Mouse (Mus musculus) embryonic fibroblast, embryonic 13.5 days (primary cell): ENCODE data around the gene Ctdsp1. TPM values are rescaled to one million over a fixed set of nuclear protein-coding genes. Genes with fewer than 3 reads are reported as not detected.

Experiments
- H3K27ac ChIP-seq: 2 replicates; pipeline ENCODE4 v1.5.1; 2012; ENCODE audit warnings: low read length, control low read depth, inconsistent platforms; ENCODE audit not compliant: insufficient read depth
- H3K4me1 ChIP-seq: 2 replicates; pipeline ENCODE4 v1.6.1; 2011; ENCODE audit warnings: low read length; ENCODE audit not compliant: control insufficient read depth, insufficient read depth
- H3K4me3 ChIP-seq: 2 replicates; pipeline ENCODE4 v1.5.1; 2011; ENCODE audit warnings: mild to moderate bottlenecking, control low read depth, low read length; ENCODE audit not compliant: insufficient read depth
- CTCF ChIP-seq: IDR thresholded peaks from 2 replicates; pipeline ENCODE4 v1.5.1; 2011; ENCODE audit warnings: mild to moderate bottlenecking, control low read depth, low read length, moderate library complexity, borderline replicate concordance; ENCODE audit not compliant: insufficient read depth
- POLR2A ChIP-seq: IDR thresholded peaks from 2 replicates; pipeline ENCODE4 v1.6.1; 2011; ENCODE audit warnings: low read depth, mild to moderate bottlenecking, control low read depth, low read length, moderate library complexity
- polyA plus RNA-seq: library from polyadenylated mRNA; stranded (reverse); fragments of >200 nt; gene quantifications from 2 replicates; pipeline ENCODE4 v1.2.4, GENCODE M21; 2011; ENCODE audit warnings: low read depth; ENCODE audit not compliant: missing spikeins, insufficient read length

Gene Ctdsp1
- polyA plus RNA-seq, 1 experiment: 78.6 TPM

- TF ChIP-seq POLR2A (no peak), CTCF (no peak)
- H3K4me1 ChIP-seq: no peaks in the 10 kb centered on the region
- H3K27ac ChIP-seq: no peak overlapping the region
- no peak overlapping the region for H3K4me3 ChIP-seq
Measured at GRCm38 (mm10) chr1:74418747-74419439, 27.6 kb downstream of the Ctdsp1 start.

GRCm38 (mm10) chr1:74419440-74419794, 28.1 kb downstream of the Ctdsp1 start:
- TF ChIP-seq POLR2A (no peak), CTCF (no peak)
- H3K4me3 ChIP-seq: no peak overlapping the region
- H3K27ac ChIP-seq: no peak overlapping the region
- H3K4me1 ChIP-seq: no peaks in the 10 kb centered on the region

GRCm38 (mm10) chr1:74423147-74423546, 31.8 kb downstream of the Ctdsp1 start:
- TF ChIP-seq CTCF (no peak), POLR2A (no peak)
- Histone ChIP-seq H3K4me1 (no peaks in the 10 kb centered on the region), H3K4me3 (no peak overlapping the region), H3K27ac (no peak overlapping the region)

GRCm38 (mm10) chr1:74425845-74426244, 34.5 kb downstream of the Ctdsp1 start:
- H3K4me1 ChIP-seq: no peaks in the 10 kb centered on the region
- TF ChIP-seq POLR2A: no peak
- no peak for TF ChIP-seq CTCF
- no peak overlapping the region for H3K27ac ChIP-seq
- no peak overlapping the region for H3K4me3 ChIP-seq

GRCm38 (mm10) chr1:74433220-74433619, 41.9 kb downstream of the Ctdsp1 start:
- TF ChIP-seq POLR2A (no peak), CTCF (no peak)
- H3K27ac ChIP-seq: no peak overlapping the region
- 0 out of 2 replicates have a peak, but pooled peaks cover under 1% of the 10 kb centered on the region for H3K4me1 ChIP-seq
- no peak overlapping the region for H3K4me3 ChIP-seq

GRCm38 (mm10) chr1:74434596-74434995, 43.3 kb downstream of the Ctdsp1 start:
- Histone ChIP-seq H3K27ac (no peak overlapping the region), H3K4me1 (0 out of 2 replicates have a peak, but pooled peaks cover 3% of the 10 kb centered on the region), H3K4me3 (no peak overlapping the region)
- no peak for TF ChIP-seq CTCF

GRCm38 (mm10) chr1:74435563-74435962, 44.3 kb downstream of the Ctdsp1 start:
- no peak overlapping the region for H3K27ac ChIP-seq
- H3K4me3 ChIP-seq: no peak overlapping the region
- TF ChIP-seq POLR2A (no peak), CTCF (no peak)
- H3K4me1 ChIP-seq: 0 out of 2 replicates have a peak, but pooled peaks cover 3% of the 10 kb centered on the region

GRCm38 (mm10) chr1:74437702-74438427, 46.6 kb downstream of the Ctdsp1 start:
- Histone ChIP-seq H3K4me1 (0 out of 2 replicates have a peak, but pooled peaks cover 3% of the 10 kb centered on the region), H3K27ac (no peak overlapping the region), H3K4me3 (no peak overlapping the region)
- TF ChIP-seq CTCF (no peak), POLR2A (no peak)

GRCm38 (mm10) chr1:74439166-74439876, 48.0 kb downstream of the Ctdsp1 start:
- Histone ChIP-seq H3K27ac (no peak overlapping the region), H3K4me1 (0 out of 2 replicates have a peak, but pooled peaks cover 3% of the 10 kb centered on the region), H3K4me3 (no peak overlapping the region)
- no peak for TF ChIP-seq POLR2A
- no peak for TF ChIP-seq CTCF
